9 mouse cellular contexts compared by ENCODE assay signal in genomic region chr3:107159859-107160324, GRCm38 (mm10). TPM values are rescaled to one million over a fixed set of nuclear protein-coding genes. Genes with fewer than 3 reads are reported as not detected.
DNase-seq lines count a peak whose midpoint lies in the region; ATAC-seq and TF ChIP-seq lines count a peak whose summit lies in the region.
"Had no signal": no experiment of that assay in that cellular context is flagged by ENCODE, and none has a peak within 500 bp of the region (broad histone marks: within the 10 kb centered on the region; RNA-seq: fewer than 3 reads in every experiment).

No protein-coding gene starts in this region.

- no peak overlapping the region for H3K27ac ChIP-seq in lung, embryonic 14.5 days (ENCODE audit: low read depth)
- H3K27ac ChIP-seq in intestine, embryonic 14.5 days (ENCODE audit: low read depth) = no peak overlapping the region
- no peak overlapping the region for H3K27ac ChIP-seq in liver, postnatal 0 days (ENCODE audit: low read depth)
- H3K27ac ChIP-seq: liver, embryonic 15.5 days had no signal

- no peaks in the 10 kb centered on the region for H3K4me1 ChIP-seq in lung, embryonic 14.5 days (ENCODE audit: insufficient read depth)
- H3K4me1 ChIP-seq in lung, adult 2 months (ENCODE audit: control insufficient read depth, insufficient read depth, low read length) = no peaks in the 10 kb centered on the region
- H3K4me1 ChIP-seq in intestine, embryonic 14.5 days (replicated peaks; ENCODE audit: control insufficient read depth, insufficient read depth, low read length) = 0 out of 2 replicates have a peak, but pooled peaks cover 2% of the 10 kb centered on the region
- H3K4me1 ChIP-seq in liver, postnatal 0 days (ENCODE audit: insufficient read depth) = no peaks in the 10 kb centered on the region; the same call in 1 of the 2 replicates
- H3K4me1 ChIP-seq: liver, embryonic 15.5 days had no signal

- no peaks in the 10 kb centered on the region for H3K9me3 ChIP-seq in lung, embryonic 14.5 days (ENCODE audit: low read depth, low read length)
- H3K9me3 ChIP-seq in intestine, embryonic 14.5 days (ENCODE audit: control insufficient read depth, low read length) = no peaks in the 10 kb centered on the region
- no peaks in the 10 kb centered on the region for H3K9me3 ChIP-seq in liver, postnatal 0 days (ENCODE audit: low read length)
- H3K9me3 ChIP-seq: liver, embryonic 15.5 days had no signal

- DNase-seq in lung, embryonic 14.5 days = peak; percentile 50
- DNase-seq in lung, adult 2 months = no peak
- peak; percentile 82 to 87 for DNase-seq in cerebellum, postnatal 25 days
- DNase-seq in frontal cortex, postnatal 14 days (ENCODE audit: low spot score in 2 of 2) = peak; percentile 33 to 34
- DNase-seq in intestine, embryonic 14.5 days (ENCODE audit: low spot score) = peak; percentile 53
- no peak for DNase-seq in liver, postnatal 0 days
- DNase-seq in right cerebral cortex, postnatal 14 days = peak; percentile 57

- H3K9ac ChIP-seq in lung, embryonic 14.5 days = no peak overlapping the region
- no peak overlapping the region for H3K9ac ChIP-seq in intestine, embryonic 14.5 days (ENCODE audit: low read length)
- H3K9ac ChIP-seq in liver, postnatal 0 days (replicated peaks) = no peak overlapping the region
- H3K9ac ChIP-seq: liver, embryonic 15.5 days had no signal

- peak overlapping the region; percentile 43 for H3K4me2 ChIP-seq in lung, embryonic 14.5 days
- peak overlapping the region; percentile 36 for H3K4me2 ChIP-seq in intestine, embryonic 14.5 days (ENCODE audit: low read length)
- H3K4me2 ChIP-seq in liver, postnatal 0 days (ENCODE audit: low read depth, low read length) = no peak overlapping the region
- H3K4me2 ChIP-seq: liver, embryonic 15.5 days had no signal

- H3K4me3 ChIP-seq in lung, embryonic 14.5 days (ENCODE audit: low read depth, low read length) = 0 out of 2 replicates have a peak overlapping the region, but pooled peaks have one; percentile 0
- no peak overlapping the region for H3K4me3 ChIP-seq in lung, adult 2 months (replicated peaks; ENCODE audit: extremely low read depth, low read depth, low read length)
- no peak overlapping the region for H3K4me3 ChIP-seq in intestine, embryonic 14.5 days (ENCODE audit: low read depth, low read length)
- H3K4me3 ChIP-seq in liver, postnatal 0 days (ENCODE audit: low read depth, low read length) = no peak overlapping the region
- H3K4me3 ChIP-seq: liver, embryonic 15.5 days had no signal

- no peak for TF ChIP-seq EP300 in liver, postnatal 0 days (IDR thresholded peaks at IDR 0.05; ENCODE audit: low read depth)

- peaks cover 3% of the 10 kb centered on the region; the same call in 1 of the 2 replicates for H3K27me3 ChIP-seq in lung, embryonic 14.5 days (ENCODE audit: insufficient read depth, low read length)
- peaks cover 12% of the 10 kb centered on the region for H3K27me3 ChIP-seq in intestine, embryonic 14.5 days (replicated peaks; ENCODE audit: control insufficient read depth, insufficient read depth, low read length)
- H3K27me3 ChIP-seq in liver, postnatal 0 days (ENCODE audit: insufficient read depth, low read length) = peaks cover 11% of the 10 kb centered on the region; the same call in 1 of the 2 replicates

- no peak for TF ChIP-seq POLR2A in lung, adult 2 months (IDR thresholded peaks at IDR 0.05; ENCODE audit: borderline replicate concordance, extremely low read depth, low read depth, low read length)

- H3K36me3 ChIP-seq in lung, embryonic 14.5 days (ENCODE audit: insufficient read depth) = no peaks in the 10 kb centered on the region
- H3K36me3 ChIP-seq in intestine, embryonic 14.5 days (ENCODE audit: control insufficient read depth, insufficient read depth, low read length) = no peaks in the 10 kb centered on the region
- H3K36me3 ChIP-seq in liver, postnatal 0 days (replicated peaks; ENCODE audit: insufficient read depth, low read length) = no peaks in the 10 kb centered on the region
- H3K36me3 ChIP-seq: liver, embryonic 15.5 days had no signal

- 2% methylated on average over 17 of the region's 17 CpGs for WGBS in lung, embryonic 14.5 days
- WGBS in lung, adult 2 months = 5% methylated on average over 17 of the region's 17 CpGs
- WGBS in intestine, embryonic 14.5 days = 4% methylated on average over 17 of the region's 17 CpGs
- WGBS in liver, postnatal 0 days (ENCODE audit: insufficient replicate concordance) = 8% methylated on average over 17 of the region's 17 CpGs

- ATAC-seq in lung, embryonic 14.5 days (ENCODE audit: insufficient read depth) = peak; percentile 52; the same call in 1 of the 2 replicates
- 0 out of 2 replicates have a peak, but pooled peaks have one; percentile 19 for ATAC-seq in intestine, embryonic 14.5 days (replicated peaks; ENCODE audit: low FRiP score, low TSS enrichment, low read depth)
- ATAC-seq in liver, postnatal 0 days = no peak
- no peak for ATAC-seq in megakaryocyte progenitor cell, adult 5-6 weeks (replicated peaks; ENCODE audit: poor library complexity)

- TF ChIP-seq CTCF in lung, embryonic 14.5 days (IDR thresholded peaks at IDR 0.05; ENCODE audit: low read depth) = peak; percentile 49
- no peak for TF ChIP-seq CTCF in lung, adult 2 months (IDR thresholded peaks at IDR 0.05; ENCODE audit: insufficient read depth, low read length)
- peak; percentile 38 for TF ChIP-seq CTCF in liver, postnatal 0 days (IDR thresholded peaks at IDR 0.05; ENCODE audit: low read depth)

RNA-seq across cellular contexts. Expression of gene Kcna10, which starts 23.0 kb away (rescaled TPM):
- not detected in 2 replicates for polyA plus RNA-seq in lung, embryonic 14.5 days (2014; fragmentation: Nextera tagmentation; extraction: Ambion mirVana)
- polyA plus RNA-seq in lung, adult 2 months (2012; rRNA removed) = not detected in 2 replicates
- polyA plus RNA-seq in intestine, embryonic 14.5 days (2014; fragmentation: Nextera tagmentation; extraction: Ambion mirVana) = not detected in 2 replicates
- polyA plus RNA-seq in liver, postnatal 0 days (2015; fragmentation: Nextera tagmentation; extraction: Ambion mirVana) = not detected in 2 replicates
- not detected in 2 replicates for total RNA-seq in megakaryocyte progenitor cell, adult 5-6 weeks (2015)
- total RNA-seq in megakaryocyte progenitor cell, adult 5-6 weeks (2017) = not detected in 2 replicates
- polyA plus RNA-seq: liver, embryonic 15.5 days had no signal

RNA-seq across cellular contexts. Expression of gene Kcna2, which starts 58.9 kb away (rescaled TPM):
- 0.42 and 0.51 TPM in 2 replicates for polyA plus RNA-seq in lung, embryonic 14.5 days (2014; fragmentation: Nextera tagmentation; extraction: Ambion mirVana)
- polyA plus RNA-seq in lung, adult 2 months (2012; rRNA removed) = 2.1 and 3.3 TPM in 2 replicates
- 0.05 and 0.09 TPM in 2 replicates for polyA plus RNA-seq in intestine, embryonic 14.5 days (2014; fragmentation: Nextera tagmentation; extraction: Ambion mirVana)
- 0.07 and 0.11 TPM in 2 replicates for polyA plus RNA-seq in liver, postnatal 0 days (2015; fragmentation: Nextera tagmentation; extraction: Ambion mirVana)
- total RNA-seq in megakaryocyte progenitor cell, adult 5-6 weeks (2015) = not detected in 2 replicates
- total RNA-seq in megakaryocyte progenitor cell, adult 5-6 weeks (2017) = not detected in 2 replicates

Comparison
In these comparisons a context has a peak if more than half of its experiments do, and no peak if none do; other contexts are left out.
1. DNase-seq: peak in lung, embryonic 14.5 days (single experiment), cerebellum, postnatal 25 days (2 of 2), frontal cortex, postnatal 14 days (2 of 2), intestine, embryonic 14.5 days (single experiment) and right cerebral cortex, postnatal 14 days (single experiment); none in lung, adult 2 months (single experiment) and liver, postnatal 0 days (single experiment).
2. ATAC-seq: peak in lung, embryonic 14.5 days (single experiment) and intestine, embryonic 14.5 days (single experiment); none in liver, postnatal 0 days (single experiment) and megakaryocyte progenitor cell, adult 5-6 weeks (single experiment).